Mouse (Mus musculus) B cell, adult 2 months (primary cell): ENCODE measurements at regions not wholly inside any gene's neighbourhood (a gene's known extent, or its start where the extent isn't known, plus 50 kb on each side); places are given as distances from the start of the nearest gene placed in this dataset.

Experiments
- DNase-seq, 2 experiments: peaks; one replicate each; pipeline ENCODE4 v3.0.0; 2022

GRCm38 (mm10) chr3:40094040-40094439, 437.0 kb upstream of the Intu start:
- no peak for DNase-seq

DNA sequence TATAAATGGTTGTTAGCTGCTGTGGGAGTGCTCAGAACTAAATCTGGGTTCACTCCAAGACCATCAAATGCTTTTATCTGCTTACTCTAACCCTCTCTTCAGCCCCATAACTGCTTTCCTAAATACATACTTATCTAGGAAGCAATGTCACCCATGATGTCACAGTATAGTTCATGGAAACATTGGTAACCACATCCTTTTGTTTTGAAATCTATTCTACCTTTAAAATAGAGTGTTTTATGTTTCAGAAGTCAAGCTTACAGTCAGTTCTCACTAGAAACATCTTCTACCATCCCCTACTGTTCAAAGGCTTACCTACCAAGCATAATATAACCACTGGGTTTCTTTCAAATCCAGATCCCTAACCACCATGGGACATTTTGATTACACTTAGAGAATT, 436.4 kb upstream of the Intu start:
- no peak for DNase-seq

- DNase-seq, result no peak
Observed at GRCm38 (mm10) chr3:40102698-40103097, 428.4 kb upstream of the Intu start.

- DNase-seq, result no peak
Observed at GRCm38 (mm10) chr3:40114811-40115210, 416.3 kb upstream of the Intu start.

GRCm38 (mm10) chr3:40118551-40118950, 412.5 kb upstream of the Intu start:
- no peak for DNase-seq

DNA sequence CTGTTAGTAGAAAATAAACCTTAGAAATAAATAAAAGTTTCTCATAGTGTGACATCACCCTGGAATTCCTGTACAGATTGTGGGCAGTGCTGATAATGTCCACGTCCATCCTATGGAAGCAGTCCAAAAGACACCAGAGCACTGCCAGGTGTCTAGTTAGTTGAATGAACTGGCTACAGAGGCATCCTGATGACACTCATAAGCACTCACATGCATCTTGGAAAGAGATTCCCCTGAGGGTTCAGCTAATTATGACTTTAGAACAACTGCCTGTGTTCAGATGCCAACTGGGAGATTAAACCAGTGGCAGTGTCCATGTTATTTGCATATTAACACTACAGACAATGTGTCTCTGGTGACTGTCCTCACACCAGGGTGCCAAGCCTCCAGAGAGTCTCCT, 411.6 kb upstream of the Intu start:
- DNase-seq, result no peak

- DNase-seq, result no peak
Observed at GRCm38 (mm10) chr3:40120298-40120875, 410.7 kb upstream of the Intu start.

- DNase-seq, result no peak
Observed at GRCm38 (mm10) chr3:40123558-40124236, 407.4 kb upstream of the Intu start.

DNA sequence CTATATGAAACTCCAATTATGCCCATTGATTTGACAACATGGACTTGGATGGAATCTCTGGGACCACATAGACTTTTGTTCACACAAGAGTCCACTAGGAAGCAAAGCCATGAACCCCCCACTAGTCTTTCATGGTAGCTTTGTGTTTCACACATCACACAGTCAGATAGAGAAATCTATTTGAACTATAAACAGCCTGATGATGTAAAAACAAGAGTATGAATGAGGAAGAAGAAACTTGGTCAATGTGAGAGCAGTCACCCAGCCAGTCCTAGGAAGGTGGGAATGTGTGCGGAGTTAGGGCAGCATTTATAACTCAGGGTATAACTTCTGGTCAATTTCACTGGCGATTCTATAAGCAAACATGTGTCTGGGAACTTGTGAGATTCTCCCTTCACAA, 404.2 kb upstream of the Intu start:
- no peak for DNase-seq

GRCm38 (mm10) chr3:40130858-40131584, 400.1 kb upstream of the Intu start:
- DNase-seq, result no peak

GRCm38 (mm10) chr3:40138671-40139070, 392.4 kb upstream of the Intu start:
- DNase-seq, result no peak

DNA sequence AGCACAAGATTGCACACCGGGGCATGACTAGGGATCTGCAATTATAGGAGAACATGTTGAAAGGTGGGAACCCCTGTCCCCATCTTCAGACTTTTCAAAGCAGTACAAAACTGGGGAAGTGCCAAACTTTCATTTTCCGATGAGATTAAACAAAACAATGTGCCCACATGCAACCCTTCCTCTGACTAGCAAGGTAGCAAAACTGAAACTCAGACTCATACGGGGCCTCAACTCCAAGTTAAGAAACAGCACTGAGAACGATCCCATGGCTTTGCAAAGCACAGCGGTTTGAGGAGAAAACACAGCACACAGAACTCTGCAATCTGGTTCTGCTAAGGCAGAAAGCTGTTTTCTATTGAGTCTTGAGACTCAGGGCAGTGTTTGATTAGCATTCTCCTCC, 388.9 kb upstream of the Intu start:
- no peak for DNase-seq

DNA sequence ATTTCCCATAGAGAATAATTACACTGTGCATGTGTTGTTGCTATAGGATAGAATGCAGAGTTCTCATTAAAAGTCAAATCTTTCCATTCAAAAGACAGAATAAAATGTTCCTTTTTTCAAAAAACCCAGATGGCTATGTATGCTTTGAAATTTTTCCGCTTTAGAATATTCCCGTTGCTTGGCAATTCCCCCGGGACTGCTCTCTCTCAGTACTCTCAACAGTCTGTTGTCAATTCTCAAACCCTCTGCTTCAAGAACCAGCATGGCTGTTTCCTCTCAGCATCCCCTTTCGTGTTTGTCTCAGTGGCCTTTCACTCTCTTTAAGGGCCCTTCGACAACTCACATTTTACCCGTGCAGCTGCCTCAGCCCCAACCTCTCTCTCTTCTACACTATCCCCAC, 372.5 kb upstream of the Intu start:
- no peak for DNase-seq

DNA sequence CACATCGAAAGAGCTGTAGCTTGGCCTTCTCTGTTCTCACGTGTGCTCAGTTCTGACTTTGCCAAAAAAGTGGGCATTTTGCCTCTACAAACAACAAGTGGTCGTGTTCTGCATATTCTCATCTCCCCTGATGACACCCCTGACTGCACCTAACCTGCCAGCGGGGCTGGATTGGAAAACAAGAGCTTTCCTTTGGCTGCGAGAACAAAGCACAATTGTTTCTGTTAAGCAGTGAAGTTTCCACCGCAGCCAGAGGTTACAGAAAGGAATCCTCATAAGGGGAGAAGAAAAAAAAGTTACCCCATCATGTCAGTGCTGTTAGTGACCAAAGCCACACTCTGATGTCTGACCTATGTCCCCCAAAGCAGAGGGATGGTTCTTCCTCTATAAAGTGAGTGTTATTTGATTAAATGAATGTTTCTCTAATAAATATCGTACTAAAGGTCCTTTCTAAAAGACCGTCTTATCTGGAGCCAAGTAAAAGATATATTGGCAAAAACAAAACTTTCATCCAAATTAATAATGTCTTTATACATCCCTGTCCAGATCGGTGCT, 371.4 kb upstream of the Intu start:
- no peak for DNase-seq

DNA sequence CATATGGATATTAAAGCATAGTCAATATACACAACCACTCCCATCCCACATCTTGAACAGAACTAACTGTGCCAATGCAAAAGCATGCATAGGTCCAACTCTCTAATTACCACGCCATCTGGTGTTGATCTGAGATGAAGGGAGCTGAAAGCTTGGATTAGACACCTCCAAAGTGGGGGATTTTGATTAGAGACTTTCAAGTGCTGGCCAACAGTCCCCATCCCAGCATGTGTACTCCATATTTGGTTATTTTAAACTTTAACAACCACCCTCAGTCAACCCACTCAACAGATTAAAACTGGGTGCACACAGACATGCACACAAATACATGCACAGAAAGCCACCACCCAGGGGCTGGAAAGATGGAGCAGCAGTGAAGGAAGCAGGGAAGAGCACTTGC, 366.9 kb upstream of the Intu start:
- DNase-seq, result no peak

- no peak for DNase-seq
Observed at GRCm38 (mm10) chr3:40167970-40168626, 363.0 kb upstream of the Intu start.

- no peak for DNase-seq
Observed at GRCm38 (mm10) chr3:40169590-40169989, 361.5 kb upstream of the Intu start.

- no peak for DNase-seq
Observed at GRCm38 (mm10) chr3:40179726-40180317, 351.3 kb upstream of the Intu start.

DNA sequence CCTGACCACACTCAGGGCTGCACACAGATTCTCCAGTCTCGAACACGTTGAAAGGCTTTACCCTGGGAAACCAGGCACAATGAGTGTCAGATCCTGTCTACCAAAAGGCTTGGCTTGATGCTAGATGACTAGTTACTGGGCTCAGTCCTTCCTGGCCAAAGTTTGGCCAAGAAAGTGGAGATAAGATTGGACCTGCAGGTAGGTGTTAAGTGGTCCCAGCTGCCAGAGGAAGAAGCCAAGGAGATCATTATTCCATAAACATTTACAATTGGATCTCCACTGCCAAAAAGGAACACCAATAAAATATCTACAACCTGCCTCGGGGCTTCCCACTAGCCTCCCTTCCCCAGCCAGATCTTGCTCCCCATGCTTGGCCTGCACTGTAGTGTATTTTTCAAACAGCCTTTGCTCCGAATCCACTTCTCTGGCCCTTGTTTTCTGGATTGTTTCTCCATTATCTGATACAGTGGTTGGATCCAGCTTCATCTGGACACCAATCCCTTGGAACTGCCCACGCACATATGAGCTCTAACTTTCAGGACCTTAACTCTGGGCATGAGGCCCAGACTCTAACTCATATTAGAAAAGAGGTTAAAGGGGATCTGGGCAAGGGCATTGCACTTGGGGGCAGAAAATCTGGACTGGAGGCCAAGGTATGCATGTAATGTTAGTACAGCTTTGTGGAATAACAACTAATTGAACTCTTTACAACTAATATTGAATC, 345.3 kb upstream of the Intu start:
- no peak for DNase-seq

DNA sequence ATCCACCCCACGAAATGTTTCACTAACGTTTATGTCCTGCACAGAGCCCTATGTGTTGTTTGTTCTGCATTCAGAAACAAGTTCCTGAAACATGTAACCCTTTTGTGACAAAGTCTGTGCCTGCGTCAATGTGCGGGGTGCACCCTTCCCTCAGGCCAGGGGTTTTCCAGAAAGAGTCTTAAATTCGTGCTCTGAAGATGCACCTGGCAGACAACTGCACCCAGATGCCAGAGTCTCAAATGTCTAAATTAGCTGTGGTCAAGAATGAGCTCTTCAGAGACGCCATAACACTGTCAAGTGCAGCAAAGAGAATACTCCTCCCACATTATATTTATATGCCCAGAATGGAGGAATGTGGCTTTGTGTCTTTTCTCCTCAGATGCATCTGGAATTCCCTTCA, 341.6 kb upstream of the Intu start:
- DNase-seq, result no peak

GRCm38 (mm10) chr3:40190024-40190423, 341.1 kb upstream of the Intu start:
- no peak for DNase-seq

GRCm38 (mm10) chr3:40200174-40200573, 330.9 kb upstream of the Intu start:
- DNase-seq, result no peak
